Mouse (Mus musculus) B cell, adult 2 months (primary cell): ENCODE data around the gene Il1rapl2.
"Not testable (repeated sequence)": the region's sequence is repeated elsewhere in the genome, so short reads cannot be mapped to it uniquely, and the experiment has no call there.

ENCODE experiments used
- DNase-seq, 2 experiments: peaks; one replicate each; pipeline ENCODE4 v3.0.0; 2022

Il1rapl2 gene

DNA sequence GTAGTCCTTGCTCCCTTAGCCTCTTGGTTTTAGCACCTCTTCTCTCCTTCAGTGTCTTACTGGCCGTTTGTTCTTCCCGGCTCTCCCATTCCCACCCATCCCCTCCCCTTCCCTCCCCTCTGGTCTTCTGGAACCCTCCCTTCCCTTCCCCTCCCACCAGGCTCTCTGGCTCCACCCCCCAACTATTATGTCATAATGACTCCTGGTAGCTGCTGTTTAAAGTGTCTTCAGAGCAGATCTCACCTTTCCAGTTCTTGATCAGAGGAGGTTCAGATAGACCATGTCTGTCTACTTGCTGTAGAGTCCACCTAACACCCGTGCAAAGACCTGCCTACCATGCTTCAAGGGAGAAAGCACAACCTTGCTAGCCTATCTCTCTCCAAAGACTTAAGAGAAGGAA lies 639.1 kb downstream of the Il1rapl2 start, which contains the start of gene Tex13a:
TSS of gene Tex13a (minus strand) at position 101 of the 400 bp plus-strand sequence.
- DNase-seq, result no peak

DNA sequence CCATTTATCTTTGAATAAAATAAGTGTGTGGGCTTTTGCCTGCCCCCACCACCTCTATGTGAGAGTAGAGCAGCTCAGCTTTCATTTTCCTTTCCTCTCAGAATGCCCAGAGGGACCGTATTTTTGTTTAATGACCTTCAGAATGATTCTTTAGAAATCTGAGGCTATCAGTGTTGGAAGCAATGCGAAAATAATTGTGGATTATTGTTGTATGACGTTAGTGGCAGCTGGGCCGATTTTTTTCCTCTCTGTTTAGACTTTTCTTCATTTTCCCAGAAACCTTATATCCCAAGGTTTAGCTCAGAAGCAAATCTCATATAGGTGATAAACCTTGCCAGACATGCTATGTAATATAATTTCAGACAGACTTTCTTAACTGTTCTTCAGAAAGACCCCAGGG lies 664.2 kb downstream of the Il1rapl2 start:
- DNase-seq, result no peak

DNA sequence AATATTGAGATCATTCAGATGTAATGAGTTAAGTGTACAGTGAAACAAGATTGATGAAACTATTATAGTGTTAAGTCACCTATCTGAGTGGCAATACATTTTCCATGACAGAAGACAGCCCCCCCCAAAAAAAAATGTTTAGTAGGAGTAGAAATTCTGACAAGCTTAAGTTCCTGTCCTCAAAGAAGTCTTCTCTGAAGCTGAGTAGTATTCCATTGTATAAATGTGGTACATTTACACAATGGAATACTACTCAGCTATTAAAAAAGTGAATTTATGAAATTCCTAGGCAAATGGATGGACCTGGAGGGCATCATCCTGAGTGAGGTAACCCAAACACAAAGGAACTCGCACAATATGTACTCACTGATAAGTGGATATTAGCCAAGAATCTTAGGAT lies 778.3 kb downstream of the Il1rapl2 start:
- DNase-seq, result not testable (repeated sequence)

DNA sequence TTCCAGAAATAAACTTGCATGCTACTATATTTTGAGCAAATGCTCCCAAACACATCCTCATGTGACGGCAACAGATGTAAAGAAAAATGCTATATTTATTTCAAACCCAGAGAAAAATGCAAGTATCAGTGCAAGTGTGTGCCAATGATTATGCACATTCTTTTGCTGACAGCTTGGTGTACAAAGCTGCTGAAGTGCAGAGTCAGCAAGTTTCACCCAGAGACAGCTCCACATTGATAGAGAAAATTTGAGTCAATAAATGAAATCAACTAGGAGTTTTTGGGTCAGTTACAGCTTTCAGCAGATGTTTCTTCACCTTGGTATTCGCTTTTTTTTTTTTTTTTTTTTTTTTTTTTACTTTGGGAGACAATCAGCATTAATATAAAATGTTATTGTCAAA lies 863.4 kb downstream of the Il1rapl2 start:
- DNase-seq, result no peak

DNA sequence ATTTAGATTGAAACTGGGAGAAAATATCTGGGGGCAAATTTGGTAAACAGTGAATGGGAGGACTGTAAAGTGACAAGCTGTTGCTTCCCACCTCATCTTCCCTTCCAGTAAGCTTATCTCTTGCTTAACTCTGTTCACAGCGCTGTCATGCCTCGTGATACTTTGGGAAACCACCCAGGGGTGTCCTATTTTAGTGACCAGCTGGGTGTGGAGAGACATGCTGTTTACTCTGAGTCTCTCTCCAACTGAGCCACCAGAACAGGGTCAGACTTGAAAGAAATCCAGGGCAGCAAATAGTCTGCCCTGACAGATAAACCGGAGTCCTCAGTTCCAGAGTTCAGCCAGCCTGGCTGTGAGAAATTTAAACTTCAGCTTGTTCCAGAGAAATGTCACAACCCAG lies 867.5 kb downstream of the Il1rapl2 start:
- no peak for DNase-seq

DNA sequence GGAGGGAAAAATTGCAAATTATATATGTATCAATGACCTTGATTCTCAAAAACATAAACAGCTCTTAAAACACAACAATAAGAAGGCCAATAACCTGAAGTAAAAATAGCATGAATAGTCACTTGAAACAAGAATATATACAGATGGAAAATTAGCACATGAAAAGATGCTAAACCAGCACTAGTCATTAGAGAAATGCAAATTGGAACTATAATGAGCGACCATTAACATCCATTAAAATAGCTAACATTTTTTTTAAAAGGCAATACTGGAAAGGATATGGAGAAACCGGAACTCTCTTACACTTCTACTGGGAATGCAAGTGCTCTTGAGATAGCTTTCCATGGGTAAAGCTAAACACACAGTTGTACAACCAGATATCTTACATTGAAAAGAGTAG lies 879.4 kb downstream of the Il1rapl2 start:
- no peak for DNase-seq

DNA sequence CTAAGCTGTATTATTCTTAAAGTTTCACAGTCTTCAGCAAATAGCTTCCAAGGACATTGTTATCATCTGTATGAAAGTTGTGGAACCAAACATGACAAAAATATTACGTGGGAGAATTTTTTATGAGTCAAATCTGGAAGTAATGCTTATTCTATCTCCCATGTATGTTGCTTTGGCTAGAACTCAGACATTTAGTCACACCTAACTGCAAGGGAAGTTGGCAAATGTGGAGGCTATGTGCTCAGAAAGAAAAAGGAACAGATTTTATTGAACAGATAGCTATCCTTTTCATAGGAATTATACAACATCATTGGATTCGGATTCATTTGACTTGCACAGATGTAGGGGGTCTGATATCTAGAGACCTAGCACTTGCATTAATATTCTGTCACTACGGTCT lies 908.1 kb downstream of the Il1rapl2 start:
- DNase-seq, result no peak

DNA sequence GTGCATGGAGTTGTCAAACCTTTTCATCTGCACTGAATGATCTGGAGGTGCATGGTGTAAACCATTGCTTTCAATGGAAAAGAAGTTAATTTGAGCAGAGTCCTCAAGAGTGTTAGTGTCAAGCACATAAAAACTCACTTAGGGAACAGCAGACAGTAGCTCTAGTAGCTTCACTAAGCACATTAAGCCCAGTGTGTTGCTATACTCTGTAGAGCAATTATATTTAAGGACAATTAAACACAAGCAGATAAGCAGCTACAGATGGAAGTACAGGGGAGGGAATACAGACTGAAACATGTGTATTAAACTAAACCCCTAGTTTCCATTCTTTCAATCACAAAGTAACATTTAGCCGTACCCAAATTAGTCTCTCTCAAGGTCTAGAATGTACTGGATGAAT lies 930.1 kb downstream of the Il1rapl2 start:
- no peak for DNase-seq

DNA sequence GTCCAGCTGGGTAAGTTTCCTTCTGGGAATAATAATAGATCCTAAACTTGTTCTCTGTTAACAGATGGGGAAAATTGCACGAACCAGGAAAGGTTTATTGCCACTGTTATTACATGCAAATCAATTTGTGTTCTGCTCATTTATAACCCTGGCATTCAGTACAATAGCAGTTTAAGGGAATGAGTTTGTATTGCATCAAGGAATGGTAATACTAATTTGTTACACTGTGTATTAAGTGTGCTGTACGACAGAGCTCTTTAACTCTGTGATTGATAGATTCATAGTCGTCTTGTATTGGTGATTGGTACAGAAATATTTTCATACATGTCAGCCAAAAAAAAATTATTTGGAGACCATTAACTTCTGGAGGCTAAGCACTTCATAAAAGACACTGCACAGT lies 934.6 kb downstream of the Il1rapl2 start:
- DNase-seq, result no peak

DNA sequence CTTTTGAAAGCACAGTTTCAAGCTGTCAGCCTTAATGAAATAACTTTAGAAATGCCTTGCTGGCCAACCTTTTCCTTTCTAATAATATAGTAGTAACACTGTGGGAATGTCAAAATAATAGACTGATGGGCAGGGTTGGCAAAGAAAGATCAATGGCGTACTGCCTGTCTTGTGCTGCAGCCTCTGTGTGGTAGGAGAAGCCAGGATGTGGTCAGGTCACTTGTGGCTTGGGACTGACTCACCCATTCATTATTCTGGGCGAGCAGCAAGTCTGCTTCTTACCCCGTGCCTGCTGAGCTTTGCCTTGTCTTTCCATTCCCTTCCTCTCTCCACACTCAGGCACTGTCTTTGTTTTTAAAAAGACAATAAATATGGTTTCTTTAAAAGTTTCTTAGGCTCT lies 1049.7 kb downstream of the Il1rapl2 start:
- DNase-seq, result no peak

DNA sequence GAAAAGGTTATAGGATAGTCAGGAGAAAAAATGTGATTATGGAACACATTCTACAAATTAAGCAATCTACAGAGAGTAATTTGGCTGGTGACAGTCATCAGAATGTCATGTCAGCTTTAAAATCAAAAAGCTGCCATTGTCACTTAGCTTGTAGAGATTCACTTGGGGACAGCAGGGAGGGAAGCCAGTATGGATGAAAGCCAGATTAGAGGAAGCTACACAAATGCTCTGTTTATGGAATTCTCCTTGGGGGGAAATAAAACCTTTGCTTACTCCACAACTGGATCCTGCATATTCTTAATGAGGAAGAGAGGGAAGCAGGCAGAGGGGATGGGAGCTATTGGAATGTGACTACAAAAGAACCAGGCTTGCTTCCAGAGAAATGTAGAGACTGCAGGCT lies 1054.9 kb downstream of the Il1rapl2 start:
- no peak for DNase-seq

DNA sequence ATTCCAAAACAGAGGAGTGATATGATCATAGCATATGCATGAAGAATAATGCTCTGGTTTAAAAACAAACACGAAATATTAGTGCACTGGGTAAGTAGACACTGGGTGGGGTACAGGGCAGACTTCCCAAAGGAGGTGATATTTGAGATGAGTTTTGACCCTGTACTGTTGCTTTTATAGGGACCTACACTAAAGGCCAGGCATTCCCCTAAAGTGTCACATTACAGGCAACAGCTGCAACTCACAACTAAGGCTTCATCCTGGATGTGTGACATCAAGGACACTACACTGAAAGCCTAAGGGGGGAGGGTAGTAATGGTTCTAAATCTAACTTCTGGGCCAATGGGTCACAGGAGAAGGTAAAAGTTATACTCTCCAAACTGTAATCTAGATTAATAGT lies 1152.0 kb downstream of the Il1rapl2 start:
- no peak for DNase-seq

DNA sequence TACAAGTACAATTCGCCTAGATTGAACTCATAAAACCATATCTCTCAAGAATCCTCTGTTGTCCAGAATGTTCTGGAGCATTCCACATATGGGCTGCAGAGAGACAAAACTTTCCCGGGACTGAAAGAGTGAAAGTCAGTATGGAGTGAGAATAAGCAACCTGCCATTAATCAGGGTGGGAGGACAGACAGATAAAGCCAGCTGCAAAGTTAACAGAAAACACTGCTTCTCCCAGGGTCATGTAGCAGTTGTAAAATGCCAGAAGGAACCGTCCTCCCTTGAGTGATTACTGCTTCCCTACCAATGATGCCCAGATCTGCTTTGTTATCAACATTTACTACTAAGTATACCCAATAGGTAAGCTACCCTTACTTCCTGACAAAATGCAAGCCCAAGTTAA lies 1230.5 kb downstream of the Il1rapl2 start:
- DNase-seq, result no peak

DNA sequence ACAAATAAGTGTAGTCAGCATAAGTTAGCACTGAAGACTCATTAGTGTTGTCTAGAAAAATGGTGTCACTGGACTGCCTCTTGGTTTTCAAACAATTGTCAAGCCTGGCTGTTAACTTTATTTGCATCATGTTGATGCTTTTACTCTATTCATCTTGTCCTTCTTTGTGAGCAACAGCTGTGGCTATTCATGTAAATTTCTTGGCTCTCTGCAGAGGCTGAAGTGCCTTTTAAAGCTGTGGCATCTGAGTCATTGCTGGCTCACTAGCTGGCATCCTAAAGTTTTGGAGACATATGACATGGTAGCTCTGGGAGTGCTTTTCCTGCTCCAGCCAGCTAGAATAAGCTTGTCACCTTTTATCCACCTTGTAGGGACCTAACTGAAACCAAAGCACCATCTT lies 1261.5 kb downstream of the Il1rapl2 start:
- DNase-seq, result no peak

DNA sequence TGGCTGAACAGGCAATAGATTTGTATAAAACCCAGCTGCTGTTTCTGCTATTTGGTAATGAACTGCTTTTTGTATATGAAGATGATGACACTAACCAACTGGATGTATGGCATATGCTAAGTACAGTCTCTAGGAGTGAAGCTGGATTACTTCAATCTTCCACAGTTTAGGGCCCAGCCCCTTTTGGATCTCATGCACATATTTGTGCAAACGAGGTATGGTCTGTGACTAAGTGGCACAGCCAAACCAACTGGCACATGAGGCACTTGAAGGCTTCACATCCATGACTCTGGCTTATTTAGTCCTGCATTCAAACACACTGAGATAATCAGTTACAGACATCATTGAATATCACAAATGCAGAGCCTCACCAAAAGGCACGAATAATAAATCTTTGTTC lies 1263.5 kb downstream of the Il1rapl2 start:
- DNase-seq, result no peak

DNA sequence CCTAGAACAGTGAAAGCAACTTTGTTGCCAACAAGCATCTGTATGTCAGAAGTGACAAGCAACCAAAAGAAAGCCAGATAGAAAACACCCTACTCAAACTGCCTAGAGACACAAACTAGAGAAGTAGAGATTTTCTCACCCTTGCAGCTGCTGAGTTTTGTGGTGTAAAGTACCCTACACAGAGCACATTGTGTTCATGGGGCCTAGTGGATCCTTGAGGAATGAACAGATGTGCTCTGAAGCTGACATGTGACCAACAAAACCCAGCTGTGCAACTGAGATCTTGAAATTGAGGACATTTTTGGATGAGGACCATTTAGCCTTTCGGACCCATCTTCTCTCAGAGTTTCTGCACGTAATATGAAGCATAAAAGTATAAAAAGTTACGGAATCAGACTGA lies 1268.0 kb downstream of the Il1rapl2 start:
- DNase-seq, result no peak
